Mouse (Mus musculus) left cerebral cortex, adult 18-20 months (tissue): ENCODE measurements around the gene Cdca7l. TPM values are rescaled to one million over a fixed set of nuclear protein-coding genes. Genes with fewer than 3 reads are reported as not detected.

Experiments
- DNase-seq, 2 experiments: peaks; one replicate each; pipeline ENCODE4 v3.0.0; 2021 to 2022; ENCODE audit warnings: low spot score in 2 of 2, mixed read lengths in 1 of 2
- total RNA-seq, 2 experiments: library from RNA; stranded (reverse); gene quantifications; 2 replicates each; pipeline ENCODE4 v1.2.3; 2021

Cdca7l gene
- total RNA-seq, 2 experiments from 2014 or later, result 0.35 to 0.37 TPM

DNA sequence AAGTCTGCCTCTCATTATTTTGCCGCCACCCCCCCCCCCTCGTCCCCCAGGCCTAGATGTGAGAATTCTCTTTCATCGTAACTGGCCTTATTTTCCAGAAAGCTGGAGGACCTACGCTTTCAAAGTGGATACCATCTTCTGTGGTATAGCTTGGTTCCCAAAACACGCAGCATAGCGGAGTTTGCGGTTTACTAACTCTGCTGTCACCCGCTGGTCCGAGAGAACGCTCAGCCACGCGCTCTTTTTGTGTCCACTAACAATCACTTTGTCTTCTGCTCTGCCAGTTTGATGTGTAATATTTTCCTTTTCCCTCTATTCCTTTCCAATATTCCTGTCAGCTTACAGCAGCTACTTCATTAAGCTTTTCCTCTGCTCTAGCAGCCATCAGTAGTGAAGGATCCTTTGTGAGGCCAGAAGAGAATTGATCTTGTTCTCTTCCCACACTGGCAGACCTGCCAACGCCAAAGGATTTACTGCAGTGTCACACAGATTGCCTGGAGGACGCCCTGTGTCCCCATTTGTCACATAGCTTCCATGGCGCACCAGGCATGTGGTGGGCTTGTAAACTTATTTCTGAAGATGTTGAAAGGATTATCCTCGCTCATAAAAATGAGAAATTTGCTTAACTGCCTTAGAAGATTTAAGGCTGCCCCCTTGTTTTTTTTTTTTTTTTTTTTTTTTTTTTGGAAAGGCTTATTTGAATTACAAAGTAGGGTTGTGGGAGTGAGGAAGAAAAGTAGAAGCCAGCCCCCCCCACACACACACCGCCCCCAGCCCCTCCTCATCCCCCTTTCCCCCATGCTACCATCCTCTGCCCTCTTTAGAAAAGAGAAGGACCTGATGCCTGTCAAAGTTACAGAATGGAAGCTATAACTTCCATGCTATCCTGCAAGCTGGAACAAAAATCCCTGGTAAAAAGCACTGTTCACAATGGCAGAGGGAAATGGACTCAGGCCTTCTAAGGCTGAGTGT, 4.6 kb downstream of the Cdca7l start:
- no peak for DNase-seq

DNA sequence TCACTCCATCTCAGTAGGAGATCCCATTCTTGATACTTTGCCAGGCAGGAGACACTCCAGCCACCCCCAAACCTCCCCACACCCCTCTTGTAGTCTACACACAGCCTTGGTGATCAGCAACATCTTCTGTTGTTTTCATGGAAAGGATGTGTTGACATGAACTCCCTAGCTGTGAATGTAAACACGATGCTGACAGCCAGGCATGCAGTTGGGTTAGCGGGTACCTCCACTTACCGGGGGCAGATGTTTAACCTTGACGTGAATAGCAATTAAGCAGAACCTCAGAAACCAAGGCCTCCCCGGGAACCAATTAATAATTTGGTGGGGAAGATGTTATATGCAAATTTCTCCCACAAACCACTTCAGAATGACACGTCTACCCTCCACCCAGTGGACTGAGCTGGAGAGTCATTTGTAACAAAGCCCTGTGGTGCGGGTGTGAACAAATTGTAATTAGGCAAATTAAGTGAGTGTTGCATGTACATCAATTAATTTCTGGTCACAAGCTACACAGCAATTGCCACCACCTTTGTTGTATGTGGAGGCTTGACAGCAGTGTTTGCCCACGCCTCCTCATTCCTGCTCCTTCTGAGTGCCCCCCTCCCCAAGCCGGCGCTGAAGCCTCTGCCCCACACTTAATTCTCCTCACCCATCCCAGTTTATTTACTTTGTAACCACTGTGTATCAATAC, 5.4 kb downstream of the Cdca7l start:
- DNase-seq, result no peak

DNA sequence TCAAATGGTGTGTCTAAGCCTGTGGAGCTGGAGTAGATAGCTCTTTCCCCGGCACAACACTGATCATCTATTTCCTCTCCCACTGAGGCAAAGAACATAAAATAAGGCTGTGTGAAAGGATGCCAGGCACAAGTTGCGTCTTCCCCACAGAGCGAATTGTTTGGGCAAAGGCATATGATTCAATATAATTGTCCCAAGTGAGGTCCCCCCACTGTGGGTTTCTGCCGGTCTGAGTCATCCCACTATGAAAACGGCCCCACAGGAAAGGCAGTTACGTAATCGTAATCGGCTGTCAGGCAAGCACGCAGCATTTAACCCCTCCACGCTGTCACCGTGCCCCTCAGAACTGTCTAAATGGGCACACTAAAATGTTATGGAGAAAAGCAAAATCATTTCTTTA, 6.0 kb downstream of the Cdca7l start:
- DNase-seq, result no peak

DNA sequence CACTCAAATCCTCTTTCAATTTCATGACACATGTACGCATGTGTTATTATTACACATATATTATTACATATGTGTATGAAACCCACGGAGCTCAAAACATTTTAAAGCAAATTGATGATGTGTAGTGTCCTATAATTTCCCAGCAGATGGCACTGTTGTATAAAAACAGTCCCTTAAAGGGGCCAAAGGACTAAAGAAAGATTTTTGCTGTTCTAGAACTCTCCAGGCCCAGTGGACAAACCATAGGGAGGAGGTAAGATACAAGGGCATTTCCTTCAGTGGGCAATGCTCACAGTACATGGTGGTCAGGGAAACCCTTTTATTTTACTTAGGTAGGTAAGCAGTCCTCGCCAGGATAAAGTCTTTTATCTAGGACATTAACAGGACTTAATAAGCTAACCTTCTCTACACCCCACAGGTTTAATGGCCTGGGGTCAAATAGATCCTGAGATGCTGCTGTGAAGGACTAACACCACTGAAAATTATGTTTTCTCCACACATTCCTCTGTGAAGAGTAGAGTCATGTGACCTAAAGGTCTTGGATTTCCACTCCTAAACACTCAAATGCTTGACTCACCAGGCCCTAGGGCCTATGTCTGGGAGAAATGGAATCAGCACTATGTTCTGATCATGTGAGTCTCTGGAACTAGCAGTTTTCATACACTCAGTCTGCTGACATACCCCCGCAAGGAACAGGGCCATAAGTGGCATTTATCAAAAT, 16.2 kb downstream of the Cdca7l start:
- no peak for DNase-seq

DNA sequence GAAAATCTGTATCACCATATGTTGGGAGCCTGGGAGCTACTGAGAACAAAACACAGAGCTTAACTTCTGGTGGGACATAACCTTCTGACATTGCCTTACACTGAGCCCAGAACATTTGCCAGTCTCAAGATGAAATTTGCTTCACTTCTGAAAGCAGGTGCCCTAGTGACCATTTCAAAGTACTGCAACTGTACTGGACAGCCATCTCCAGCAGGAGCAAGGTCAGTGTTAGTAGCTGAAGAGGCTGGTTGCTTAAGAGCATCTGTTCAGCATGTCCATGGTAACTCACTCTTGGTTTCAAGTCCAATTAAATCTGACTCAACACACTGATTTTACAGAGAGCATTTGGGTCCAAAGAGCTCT, 16.8 kb downstream of the Cdca7l start:
- no peak for DNase-seq

DNA sequence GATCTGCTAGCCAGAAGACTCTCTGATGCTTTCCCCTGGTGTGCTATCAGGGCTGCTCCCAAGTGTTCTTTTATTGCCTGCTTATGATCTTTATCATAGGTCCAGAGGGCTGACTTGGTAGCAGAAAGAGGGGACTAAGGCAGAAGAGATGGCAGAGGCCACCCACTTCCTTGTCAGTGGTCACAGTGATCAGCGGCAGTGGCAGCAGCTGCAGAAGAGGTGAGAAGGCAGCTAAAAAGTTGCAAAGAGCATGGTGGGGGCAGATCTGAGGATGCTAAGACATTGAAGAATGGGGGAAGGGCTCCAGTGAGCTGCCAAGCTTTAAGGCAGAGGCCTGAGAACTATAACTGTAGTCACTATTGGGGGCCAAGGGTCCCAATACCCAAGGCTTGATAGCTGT, 17.3 kb downstream of the Cdca7l start:
- no peak for DNase-seq

DNA sequence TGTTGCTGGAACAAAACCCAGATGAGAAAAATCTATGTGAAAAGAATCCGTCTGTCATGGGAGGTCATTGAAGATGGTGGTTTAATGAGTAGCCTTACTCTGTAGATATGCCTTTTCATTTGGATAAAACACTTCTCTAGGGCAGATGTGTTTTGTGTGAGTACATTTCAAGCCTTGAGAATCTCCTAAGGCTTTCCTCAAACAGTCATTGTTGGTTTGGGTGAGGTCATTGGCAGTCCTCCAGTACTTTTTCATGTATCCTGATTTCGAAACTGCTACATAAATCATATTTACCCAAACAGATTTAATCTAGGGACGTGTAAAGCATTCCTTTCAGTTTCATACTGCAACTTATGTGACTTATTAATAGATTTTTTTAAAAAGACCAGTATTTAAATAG, 24.3 kb downstream of the Cdca7l start:
- DNase-seq, result no peak

DNA sequence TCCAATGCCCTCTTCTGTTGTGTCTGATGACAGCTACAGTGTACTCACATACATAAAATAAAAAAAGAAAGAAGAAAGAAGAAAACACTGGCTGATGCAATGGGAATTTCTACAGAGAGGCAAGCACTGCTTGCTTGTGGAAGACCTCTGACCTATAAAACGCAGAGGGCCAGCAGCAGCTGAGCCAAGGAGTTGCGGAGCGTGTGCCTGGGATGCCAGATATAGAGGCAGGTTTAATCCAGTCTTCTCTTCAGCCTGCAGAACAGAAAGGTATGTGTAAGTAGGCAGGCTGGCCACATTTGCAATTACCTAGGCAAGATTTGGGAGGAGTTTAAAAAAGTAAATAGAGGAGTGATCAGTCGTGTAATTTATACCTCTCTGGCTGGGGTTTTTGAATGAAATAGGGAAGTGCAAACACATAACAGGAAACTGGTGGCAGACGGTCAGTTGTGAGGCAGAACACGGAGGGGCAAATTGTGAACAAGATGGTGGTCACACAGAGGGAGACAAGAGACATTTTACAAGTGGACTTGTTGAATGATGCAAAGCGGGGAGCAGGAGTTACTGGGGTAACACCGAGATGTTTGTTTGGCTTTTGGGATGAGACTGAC, 27.4 kb downstream of the Cdca7l start:
- DNase-seq, result no peak

DNA sequence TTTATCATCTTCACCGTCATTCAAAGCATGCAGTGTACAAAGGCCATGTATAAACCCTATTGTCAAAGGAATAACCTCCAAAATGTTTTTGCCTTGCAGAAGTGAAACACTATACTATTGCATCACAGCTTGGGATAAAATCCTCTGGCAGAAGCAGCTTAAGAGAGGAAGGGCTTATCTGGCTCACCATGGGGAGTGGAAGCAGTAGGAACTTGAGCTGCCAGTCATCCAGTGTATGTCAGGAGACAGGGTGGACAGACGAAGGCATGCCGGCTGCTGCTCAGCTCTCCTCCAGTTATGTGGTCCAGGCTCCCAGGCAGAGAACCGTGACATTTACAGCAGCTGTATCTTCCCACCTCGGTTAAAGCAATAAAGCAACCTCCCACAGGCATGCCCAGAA, 28.1 kb downstream of the Cdca7l start:
- no peak for DNase-seq

DNA sequence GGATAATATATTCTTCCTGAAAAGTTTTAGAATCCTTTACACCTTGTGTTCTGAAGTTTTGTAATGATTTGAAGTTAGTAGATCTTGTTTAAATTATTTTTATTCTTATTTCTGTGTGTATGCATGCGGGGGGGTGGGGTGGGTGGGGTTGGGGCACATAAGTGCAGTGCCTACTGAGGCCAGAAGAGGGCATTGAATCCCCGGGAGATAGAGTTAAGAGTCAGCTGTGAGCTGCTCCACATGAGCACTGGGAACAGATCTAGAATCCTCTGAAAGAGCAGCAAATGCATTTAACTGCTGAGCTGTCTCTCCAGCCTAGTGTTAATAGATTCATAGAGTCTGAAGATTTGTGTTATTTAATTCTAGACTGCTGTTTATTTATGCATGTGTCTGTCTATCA, 30.6 kb downstream of the Cdca7l start:
- no peak for DNase-seq

DNA sequence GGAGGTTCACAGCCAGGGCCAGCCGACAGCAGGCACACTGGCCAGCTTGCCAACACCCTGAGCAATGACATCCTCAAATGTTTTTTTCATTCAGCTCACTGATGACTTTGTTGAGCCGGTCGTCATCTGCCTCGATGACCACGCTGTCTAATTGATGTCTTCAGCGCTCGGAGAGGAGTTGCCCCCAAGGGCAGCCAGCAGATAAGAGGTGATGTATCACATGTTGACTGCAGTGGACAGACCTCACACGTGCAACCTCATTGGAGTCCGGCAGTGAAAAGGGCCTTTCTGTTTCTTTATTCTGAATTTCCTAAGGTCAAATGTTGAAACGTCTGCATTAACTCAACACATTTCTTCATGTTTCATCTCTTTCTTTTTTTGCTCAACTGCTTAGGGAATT, 31.3 kb downstream of the Cdca7l start:
- DNase-seq, result no peak

DNA sequence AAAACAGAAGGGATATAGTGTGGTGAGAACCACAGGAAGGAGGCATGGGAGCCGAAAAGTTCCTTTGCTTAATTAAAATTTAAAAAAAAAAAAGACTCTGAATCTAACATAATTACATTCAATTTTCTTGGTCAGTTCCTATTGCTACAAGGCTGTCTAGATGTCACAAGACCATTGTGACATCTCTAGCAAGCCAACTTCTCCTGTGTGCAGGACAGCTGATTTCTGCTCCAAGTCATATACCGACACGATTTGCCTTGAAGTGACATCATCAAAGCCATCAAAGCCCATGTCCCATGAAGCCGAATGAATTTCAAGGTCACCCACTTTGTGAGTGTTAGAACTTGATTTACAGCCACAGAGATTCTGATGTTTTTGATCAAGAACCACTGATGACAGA, 33.3 kb downstream of the Cdca7l start:
- DNase-seq, result no peak

DNA sequence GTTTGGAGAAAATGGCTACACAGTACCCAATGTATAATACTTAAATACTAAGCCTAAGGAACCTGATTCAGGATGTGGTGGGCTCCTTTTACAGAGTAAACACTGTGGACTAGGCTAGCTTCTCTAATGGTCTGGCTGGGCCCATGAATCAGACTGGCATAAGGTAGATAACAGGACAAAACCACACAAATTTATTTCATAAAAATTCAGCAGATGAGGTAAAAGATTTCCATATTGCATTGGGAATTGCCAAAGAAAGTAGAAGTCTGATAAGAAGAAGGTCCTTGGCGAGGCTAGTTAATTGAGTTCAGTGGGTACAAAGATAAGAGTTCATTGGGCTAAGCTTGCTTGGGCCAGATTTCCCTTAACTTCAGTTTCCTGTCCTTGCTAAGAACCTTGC, 36.6 kb downstream of the Cdca7l start:
- DNase-seq, result no peak

DNA sequence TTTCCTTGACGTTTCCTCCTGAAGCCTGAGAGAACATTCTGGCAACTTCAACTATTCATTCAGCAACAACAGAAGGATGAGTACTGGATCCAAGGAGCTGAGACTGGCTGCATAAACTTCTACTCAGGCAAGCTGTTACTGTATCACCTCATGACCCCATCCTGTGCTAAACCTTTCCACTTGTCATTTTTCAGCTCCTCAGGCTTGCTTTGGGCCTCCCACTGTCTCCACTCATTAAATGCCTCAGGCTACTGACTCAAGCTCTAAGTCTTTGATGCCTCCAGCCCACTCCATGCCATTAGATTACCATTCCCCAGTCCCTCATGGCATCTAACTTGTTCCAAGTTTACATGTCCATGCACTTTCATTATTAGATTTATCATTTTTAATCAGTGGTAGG, 38.6 kb downstream of the Cdca7l start:
- no peak for DNase-seq

DNA sequence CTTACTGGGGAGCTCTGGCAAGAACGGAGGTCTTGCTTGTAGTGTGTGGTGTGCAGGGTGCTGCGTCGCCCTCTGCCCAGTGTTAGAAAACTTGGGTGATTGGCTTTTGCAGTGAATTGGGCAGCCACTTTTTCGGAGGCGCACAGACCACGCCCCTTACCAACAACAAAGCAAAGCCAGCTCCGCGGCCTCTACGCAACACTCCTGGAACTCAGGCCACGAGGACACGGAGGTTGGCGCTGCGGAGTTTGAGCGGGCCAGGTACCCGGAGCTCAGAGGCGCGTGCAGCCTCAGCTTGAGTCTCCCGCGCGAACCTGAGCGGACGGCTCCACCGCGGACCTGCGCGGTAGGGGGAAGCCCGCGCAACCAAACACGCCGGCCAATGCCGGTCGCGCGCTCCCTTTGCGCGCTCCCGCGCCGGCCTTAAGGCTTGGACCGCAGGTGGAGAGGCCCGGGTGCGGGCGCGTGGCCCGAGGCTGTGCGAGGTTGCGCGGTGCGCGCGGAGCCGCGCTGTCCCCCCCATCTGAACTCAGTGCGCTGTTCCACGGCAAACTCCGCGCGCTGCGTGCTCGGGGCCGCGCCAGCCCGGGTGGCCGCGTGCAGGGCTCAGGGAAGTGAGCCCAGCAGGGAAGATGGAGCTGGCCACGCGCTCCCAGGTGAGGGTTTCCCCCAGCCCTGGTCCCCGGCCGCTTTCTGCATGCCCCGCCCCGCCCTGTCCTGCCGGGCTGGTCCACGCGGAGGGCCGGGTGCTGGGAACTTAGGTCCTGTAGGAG, 39.4 kb downstream of the Cdca7l start:
- DNase-seq, result peak; percentile 36 to 63

DNA sequence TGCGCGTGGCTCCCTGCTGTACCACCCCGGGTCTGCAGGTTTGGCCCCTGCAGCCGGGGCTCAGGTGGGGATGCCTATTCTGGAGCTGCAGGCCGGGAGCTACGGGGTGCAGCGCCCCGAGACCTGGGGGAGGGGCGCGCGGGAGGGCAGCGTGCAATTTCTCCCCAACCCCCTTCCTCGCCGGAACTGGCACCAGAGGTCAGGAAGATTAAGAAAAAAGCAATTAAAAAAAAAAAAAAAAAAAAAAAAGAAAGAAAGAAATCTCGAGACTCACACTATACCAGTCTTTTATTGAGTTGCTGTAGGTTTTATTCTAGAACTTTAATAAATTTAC, 40.0 kb downstream of the Cdca7l start:
- no peak for DNase-seq

DNA sequence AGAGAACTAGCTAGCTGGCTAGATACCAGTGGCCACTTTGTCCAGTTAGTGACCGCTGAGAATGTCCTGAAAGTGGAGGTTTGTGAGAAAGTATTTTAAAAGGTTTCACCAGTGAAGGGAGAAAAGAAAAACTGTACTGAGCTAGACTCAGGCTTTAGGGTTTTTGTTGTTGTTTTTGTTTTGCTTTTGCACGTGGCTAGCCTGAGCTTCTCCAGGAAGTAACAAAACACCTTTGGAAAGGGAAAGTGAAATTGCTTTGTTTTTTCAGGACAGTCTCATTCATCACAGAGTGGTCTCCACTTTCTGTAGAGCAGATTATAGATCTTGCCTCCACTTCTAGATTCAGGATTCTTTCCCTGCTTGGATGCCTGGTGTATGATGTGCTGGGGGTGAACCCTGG, 40.8 kb downstream of the Cdca7l start:
- no peak for DNase-seq

DNA sequence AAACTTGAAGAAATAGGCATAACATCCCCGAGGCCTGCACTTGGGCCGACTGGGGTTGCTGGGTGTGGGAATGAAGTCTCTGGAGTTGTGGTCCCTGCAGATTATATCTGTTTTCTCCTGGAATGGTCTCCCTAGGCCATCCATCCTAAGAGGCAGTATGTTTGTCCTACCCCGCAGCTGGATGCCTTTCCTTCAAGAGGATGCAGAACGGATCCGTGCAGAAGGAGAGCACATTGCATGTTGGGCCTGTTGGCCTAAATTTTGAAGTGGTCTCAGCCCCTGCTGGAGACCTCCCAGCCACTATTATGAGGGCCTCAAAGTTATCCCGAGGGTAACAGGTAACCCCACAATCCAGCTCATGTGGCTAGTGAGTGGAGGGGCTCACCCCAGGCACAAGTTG, 44.5 kb downstream of the Cdca7l start:
- no peak for DNase-seq

DNA sequence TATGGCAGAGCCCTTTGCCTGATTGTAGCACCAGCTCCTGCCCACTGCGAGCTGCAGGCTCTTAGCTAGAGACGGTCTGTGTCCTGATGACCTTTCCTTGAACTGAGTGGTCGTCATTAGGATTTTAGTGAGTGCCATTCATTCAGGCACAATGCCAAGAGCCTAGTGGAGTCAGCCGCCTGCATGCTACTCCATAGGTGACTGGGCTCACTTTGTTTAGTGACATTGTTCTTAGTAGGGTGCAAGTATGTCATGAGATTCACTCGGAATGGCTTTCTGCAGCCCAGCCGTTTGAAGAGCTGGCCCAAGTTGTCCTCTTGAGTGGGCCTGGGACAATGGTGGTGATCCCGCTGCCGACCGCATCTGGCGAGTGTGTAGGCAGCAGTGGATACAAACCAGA, 46.4 kb downstream of the Cdca7l start:
- DNase-seq, result no peak

DNA sequence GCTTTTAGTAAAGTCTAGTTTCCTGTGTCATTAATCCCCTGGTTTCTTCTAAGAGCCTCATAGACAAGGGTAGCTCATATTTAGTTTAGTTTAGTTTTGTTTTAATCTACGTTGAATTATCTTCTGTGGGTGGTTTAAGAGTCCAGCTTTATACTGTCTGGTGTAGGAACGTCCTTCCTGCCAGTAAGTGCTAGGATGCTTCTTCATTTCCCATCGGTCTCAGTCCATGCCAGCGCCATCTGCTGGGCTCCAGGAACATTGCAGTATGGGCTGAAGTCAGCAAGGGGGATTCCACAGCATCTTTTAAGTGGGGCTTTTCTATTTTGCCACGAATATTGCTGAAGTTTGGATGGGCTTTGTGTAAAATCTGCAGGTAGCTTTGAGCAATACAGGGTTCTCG, 49.2 kb downstream of the Cdca7l start:
- peak; percentile 62 to 71 for DNase-seq

DNA sequence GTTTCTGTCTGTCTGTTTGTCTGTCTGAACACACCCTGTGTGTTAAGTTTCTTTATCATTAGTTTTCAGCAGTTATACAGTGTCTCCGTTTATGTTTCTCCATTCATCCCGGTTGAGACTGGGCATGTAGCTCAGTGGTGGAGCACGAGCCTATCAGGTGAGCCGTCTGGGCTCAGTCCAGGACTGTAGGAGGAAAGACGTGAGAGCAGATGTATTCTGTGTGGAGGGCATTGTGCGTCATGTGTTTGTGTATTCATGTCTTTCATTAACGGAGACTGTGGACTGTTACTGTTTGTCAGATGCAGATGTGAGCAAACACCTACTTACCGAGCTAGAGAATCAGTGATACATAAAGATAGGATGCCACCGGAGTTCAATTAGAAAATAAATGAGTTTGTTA, 52.9 kb downstream of the Cdca7l start:
- no peak for DNase-seq
